Mouse (Mus musculus) heart, postnatal 4 days (tissue): ENCODE measurements around the gene Fry. TPM values are rescaled to one million over a fixed set of nuclear protein-coding genes. Genes with fewer than 3 reads are reported as not detected.
"Not testable (repeated sequence)": the region's sequence is repeated elsewhere in the genome, so short reads cannot be mapped to it uniquely, and the experiment has no call there.

ENCODE experiments used
- DNase-seq: peaks from one replicate; pipeline ENCODE4 v3.0.0; 2021
- total RNA-seq, 2 experiments: library from RNA; stranded (reverse); gene quantifications; 2 replicates each; pipeline ENCODE4 v1.2.3; 2021

Gene Fry
- total RNA-seq, 2 experiments from 2014 or later: 169 to 174 TPM

DNA sequence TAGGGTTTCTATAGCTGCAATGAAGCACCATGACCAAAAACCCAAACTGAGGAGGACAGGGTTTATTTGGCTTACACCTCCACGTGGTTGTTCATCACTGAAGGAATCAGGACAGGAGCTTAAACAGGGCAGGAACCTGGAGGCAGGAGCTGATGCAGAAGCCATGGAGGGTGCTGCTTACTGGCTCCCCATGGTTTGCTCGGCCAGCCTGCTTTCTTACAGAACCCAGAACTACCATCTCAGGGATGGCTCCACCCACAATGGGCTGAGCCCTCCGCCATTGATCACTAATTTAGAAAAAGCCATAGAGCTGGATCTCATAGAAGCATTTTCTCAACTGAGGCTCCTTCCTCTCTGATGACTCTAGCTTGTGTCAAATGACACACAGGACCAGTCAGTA is 346.3 kb downstream of the Fry start:
- DNase-seq: no peak

DNA sequence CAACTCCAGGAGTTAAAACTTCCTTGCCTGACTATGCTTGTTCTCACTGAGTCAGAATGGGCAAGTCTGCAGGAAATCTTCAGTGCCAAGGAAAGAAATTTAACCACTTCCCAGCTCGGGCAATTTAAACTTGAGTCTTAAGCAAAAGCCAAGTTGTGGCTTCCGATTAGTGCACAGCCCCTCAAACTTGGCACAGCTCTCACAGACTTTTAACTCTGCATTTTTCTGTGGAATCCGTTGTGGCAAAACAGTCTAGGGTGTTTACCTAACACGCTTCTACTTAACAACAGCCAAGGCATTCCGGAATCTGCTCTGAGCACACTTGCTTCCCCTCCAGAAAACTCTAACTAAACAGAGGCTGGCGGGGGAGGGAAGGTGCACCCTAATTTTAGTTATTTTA is 346.8 kb downstream of the Fry start:
- DNase-seq: no peak

DNA sequence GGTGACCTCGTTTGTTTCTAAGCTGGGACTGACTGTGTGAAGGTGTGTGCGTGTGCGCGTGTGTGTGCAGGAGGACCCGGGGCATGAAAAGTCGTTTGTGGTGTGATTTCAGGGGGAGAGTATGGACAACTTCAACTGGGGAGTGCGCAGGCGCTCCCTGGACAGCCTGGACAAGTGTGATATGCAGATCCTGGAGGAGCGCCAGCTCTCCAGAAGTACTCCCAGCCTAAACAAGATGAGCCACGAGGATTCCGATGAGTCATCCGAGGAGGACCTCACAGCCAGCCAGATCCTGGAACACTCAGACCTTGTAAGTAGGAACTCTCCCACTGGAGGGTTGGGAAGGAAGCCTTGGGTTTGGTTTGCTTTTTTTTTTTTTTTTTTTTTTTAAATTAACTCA is 347.7 kb downstream of the Fry start:
- peak; percentile 92 for DNase-seq

DNA sequence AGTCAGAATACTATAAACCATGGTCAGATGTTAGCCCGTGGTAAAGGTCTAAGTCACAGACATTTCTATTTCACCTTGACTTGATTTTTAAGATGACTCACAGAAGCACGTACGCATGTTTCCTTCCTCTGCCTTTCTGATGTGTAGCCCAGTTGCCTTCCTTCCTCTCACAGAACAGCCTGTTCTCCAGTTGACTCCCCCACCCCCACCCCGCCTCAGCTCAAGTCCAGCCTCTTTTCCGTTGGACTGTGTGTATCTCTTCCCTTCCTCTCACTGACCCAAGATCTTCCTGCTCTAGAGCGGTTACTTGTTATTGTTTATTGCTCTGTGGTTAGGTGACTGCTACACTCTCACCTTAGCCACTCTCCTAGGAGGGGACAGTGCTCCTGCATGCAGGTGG is 350.0 kb downstream of the Fry start:
- no peak for DNase-seq

DNA sequence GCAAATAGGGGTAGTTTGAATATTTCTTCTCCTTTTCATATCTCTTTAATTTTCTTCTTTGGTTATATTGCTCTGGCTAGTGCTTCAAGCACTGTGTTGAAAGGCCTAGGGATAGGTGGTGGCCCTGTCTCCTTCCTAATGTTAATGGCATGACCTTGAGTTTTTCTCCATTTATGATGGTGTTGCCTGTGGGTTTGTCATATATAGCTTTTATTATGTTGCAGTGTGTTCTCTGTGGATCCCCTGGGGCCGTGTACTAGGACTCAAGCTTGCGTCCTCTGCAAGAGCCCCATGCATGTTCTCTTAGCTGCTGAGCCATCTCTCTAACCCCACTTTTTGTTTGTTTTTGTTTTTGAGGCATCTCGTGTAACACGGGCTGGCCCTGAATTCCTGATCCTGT is 358.9 kb downstream of the Fry start:
- no peak for DNase-seq

DNA sequence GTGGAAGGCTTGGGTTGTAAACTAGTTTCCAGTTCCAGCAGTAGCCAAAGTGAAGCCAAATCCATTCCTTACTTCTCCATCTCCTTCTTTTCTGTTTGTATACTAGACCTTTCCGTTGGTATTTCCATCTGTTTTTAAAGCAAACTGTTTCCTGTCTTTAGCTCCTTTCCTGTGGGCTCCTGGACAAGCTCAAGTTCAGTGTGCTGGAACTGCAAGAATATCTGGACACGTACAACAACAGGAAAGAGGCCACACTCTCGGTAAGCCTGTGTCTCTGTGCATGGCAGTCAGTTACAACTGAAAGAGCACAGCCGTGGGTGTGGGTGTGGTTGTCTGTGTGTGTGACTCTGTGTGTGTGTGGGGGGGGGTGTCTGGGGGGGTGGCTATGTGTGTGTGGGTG is 360.2 kb downstream of the Fry start:
- no peak for DNase-seq

DNA sequence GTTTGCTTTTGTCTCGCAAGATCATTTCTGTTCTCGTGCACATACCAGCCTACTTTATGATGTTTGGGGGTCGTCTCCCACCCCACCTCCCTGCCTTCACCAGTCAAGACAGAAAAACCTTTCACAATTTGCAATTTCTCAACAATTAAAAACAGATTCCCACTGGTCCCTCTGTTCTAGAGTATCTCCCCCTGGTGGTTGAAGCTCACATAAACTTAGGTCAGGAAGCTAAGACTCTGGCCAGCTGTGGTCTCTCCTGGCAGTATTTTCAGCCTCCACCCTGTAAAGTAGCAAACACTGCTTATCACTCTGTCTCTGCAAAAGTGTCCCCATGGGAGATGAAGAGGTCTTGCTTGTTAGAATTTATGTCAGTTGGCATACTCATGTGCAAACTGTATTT is 366.8 kb downstream of the Fry start:
- peak; percentile 56 for DNase-seq

DNA sequence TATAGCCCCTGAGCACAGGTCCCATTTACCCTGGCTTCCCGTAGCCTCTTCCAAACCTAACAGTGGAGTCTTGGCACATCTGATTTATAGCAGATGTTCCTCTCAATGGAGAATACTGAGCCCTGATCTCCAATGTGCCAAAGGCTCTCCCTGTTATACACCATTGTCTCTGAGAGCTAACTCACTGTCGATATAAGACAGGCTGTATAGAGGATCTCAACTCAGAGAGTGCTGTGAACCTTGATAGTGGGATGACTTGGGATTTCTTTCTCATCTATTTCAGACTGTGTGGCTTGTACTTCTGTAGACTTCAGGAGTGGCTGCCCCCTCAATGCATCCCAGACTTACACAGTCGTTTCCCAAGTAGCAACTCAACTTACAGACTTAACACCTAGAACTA is 371.8 kb downstream of the Fry start:
- DNase-seq: no peak

DNA sequence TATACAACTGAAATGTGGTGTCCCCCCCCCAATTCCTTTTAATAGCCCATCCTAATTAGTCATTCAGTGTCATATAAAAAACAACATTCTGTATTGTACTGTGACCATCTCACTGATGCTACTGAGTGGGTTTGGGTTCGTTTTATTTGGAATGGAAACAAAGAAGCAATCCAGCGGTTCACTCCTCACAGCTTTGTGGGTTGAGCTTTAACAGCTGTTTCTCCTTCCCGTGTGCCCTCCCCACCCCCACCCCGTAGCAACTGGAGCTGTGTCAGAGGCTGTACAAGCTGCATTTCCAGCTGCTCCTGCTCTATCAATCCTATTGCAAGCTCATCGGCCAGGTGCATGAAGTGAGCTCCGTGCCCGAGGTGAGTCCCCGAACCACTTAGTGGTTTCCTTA is 372.4 kb downstream of the Fry start:
- no peak for DNase-seq

DNA sequence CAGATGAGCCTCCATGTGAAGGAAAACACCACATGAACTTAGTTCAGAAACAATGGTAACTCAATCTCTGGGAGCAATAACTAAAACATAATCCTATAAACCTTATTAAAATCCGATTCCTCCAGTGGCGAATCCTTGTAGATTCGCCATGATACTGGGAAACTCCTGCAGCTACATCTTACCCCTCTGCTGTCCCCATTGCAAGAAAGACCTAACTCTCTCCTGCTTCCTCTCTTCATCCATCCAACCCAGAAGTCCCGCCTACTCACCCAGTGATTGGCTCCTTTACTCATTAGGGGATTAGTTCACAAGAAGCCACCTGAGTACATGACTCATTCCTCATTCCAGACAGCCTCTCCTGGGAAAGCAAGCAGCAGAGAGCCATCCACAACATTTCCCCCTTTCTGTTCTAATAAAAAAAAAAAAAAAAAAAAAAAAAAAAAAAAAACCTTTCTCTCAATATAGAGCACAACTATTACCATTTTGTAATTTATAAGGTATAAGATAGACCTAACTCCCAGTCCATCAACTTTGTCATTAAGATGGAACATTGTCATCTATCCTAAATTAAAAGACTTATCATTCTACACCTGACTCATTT is 373.2 kb downstream of the Fry start:
- not testable (repeated sequence) for DNase-seq

DNA sequence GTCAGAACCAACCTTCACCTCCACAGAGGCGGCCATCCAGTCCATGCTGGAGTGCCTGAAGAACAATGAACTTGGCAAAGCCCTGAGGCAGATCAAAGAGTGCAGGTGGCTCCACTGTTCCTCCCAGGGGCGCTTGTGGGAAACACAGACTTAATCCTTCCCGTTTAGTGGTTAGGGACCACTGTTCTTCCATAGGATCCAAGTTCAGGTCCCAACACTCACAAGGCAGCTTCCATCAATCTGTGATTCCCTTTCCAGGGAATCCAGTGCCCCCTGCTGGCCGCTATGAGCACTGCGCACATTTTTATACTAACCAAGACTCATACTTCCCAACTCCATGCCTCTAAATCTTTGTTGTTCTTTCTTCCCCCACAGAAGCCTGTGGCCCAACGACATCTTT is 377.3 kb downstream of the Fry start:
- DNase-seq: peak; percentile 57

DNA sequence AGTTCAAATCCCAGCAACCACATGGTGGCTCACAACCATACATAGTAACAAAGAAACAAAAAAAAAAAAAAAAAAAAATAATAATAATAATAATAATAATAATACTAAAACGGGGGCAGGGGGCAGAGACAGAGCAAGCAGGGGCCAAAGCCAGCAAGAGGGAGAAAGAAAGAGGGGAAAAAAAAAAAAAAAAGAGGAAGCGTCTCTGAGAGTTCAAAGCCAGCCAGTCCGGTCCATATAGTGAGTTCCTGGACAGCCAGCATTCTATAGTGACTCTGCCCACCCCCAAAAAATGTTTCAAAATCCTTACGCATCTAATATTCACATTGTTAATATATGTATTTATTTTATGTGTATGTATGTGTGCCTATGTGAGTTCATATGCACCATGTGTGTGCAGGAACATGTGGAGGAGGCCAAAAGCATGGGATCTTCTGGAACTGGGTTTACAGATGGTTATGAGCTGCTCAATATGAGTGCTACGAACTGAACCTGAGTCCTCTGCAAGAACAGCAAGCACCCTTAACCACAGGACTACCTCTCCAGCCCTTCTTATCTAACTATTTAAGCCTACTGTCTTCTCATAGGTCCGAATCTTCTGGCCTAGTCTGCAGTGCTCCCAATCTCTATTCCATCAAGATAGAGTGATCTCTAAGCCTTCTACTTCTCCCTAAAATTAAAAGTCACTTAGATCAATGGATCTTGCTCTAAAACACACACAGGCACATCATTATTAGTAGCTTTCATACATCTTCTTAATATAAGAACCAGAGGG is 392.2 kb downstream of the Fry start:
- no peak for DNase-seq

DNA sequence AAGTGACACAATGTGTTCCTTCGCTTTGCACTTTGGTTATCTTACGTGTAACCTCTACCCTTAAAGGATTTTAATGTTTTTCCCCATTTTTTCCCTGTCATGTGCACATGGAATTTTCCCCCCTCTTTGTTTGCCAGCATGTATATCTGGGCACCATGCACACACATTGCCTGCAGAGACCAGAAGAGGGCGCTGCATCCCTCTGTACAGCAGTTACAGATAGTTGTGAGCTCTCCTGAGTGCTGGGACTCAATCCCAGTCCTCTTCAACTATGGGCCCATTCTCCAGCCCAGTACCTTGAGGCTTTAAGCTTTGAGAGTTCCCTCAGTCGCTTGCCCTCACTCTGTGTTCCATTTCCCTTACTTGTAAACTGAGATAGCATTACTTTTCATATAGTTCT is 394.8 kb downstream of the Fry start:
- DNase-seq: no peak

DNA sequence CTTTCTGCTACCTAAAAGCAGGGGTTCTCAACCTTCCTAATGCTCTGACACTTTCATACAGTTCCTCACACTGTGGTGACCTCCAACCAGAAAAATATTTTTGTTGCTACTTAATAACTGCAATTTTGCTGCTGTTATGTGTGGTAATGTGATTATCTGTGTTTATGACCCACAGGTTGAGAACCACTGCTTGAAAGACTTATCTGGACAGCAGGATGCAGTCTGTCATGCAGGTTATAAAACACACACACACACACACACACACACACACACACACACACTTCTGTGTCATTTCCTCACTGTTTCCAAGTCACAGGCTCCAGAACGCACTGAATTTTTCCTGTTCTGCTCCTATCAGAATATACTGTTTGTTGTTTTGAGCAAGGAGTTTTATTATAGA is 395.6 kb downstream of the Fry start:
- no peak for DNase-seq

DNA sequence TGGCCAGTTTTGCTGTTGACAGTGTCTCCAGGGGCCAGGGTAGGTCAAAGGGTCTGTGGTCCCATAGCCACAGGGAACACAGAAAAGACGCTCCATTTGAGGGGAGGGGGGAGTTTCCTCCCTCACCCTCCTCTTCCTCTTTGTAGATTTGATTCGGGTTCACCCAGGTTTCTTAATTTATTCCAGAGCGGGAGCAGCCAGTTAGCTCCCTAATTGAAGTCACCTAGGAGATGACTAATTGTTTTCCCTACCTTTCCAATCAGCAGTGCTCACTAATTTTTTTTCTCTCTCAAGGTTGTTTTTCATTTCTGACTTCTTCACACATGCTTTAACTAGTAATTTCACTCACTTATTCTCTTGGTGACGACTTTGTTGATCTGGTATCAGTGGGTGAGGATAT is 399.6 kb downstream of the Fry start, which contains the start of gene Zar1l:
Gene Zar1l (minus strand): TSS at position 101 of the 400 bp plus-strand sequence.
- no peak for DNase-seq

DNA sequence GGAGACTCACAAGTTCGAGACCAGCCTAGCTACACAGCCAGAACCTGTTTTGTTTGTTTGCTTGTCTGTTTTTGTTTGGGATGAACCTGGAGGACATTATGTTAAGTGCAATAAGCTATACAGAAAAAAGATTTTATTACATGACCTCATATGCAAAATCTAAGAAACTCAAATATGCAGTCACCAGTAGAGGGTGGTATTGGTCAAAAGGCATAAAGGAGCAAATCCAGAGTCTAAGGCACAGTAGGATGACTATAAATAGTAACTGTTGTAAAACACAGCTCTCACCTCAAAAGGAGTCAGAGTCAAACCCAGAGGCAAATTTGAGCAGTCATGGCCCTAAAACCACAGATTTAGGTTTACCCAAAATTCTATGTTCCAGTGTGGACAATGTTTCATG is 401.1 kb downstream of the Fry start:
- DNase-seq: no peak

DNA sequence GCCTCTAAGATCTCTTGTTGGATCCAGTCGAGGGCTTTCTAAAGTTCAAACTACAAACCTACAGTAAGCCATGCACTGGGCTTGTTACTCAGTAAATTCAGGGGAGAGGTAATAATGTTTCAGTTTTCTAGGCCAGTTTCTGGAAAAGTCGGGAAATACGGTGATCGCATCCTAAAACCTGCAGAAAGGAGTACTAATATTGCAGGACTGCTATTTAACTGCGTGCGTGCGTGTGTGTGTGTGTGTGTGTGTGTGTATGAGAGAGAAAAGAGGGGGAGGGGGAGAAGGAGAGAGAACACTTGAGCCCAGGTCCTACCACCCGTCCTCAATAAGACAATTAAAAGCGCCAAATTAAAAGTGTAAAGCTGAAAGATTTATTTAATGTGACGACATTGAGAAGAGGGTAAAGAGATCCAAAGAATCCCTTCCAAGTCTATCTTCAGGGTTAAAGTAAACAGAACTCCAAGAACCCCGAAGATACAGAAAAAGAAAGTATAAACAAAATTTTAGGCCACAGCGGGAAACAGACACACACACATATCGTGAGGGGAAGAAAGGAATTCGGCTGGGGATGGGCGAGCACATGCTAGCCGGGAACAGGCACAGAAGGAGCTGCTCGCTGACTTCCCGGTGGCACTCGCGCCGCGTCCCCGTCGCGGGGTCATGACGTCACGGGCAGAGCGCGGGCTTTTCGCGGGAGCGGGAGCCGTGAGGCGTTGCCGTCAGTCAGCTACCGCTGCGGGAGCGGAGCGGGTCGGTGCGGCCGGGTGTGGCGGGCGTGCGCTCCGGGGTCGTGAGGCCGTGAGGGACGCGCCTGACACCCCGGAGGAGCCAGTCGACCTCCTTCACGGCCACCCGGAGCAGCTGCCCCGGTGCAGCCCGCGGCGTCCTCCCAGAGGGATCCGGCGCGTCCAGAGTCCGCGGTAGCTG is 403.8 kb downstream of the Fry start, which contains the start of gene Brca2:
Gene Brca2 (plus strand): TSS at position 694 of the 930 bp plus-strand sequence.
- peak; percentile 94 for DNase-seq

DNA sequence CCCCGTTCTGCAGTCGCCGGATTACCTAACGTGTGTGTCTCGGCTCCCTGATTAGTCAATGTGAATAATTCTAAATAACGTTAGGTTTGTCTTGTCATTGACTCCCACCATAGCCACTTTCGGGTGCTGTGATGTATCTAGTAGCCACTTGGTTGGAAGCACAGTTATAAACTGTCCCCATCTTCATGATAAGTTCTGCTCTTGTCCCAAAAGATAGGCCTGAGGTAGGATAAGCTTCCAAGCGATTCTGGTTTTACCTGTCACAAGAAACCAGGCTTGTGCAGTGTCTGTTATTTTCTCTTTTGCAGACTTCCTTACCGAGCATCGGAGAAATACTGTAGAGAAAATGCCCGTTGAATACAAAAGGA is 404.4 kb downstream of the Fry start:
- no peak for DNase-seq

DNA sequence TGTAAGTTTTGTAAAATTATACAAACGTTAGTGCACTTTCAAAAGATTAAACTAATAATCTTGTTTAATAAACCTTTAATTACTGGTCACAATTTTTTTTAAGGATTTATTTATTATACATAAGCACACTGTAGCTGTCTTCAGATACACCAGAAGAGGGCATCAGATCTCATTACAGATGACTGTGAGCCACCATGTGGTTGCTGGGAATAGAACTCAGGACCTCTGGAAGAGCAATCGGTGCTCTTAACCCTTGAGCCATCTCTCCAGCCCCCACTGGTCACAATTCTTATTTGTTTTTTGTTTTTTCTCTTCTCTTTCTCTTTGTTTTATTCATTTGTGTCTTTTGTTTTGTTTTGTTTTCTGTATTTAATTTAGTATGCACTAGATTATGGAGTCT is 406.8 kb downstream of the Fry start:
- no peak for DNase-seq

DNA sequence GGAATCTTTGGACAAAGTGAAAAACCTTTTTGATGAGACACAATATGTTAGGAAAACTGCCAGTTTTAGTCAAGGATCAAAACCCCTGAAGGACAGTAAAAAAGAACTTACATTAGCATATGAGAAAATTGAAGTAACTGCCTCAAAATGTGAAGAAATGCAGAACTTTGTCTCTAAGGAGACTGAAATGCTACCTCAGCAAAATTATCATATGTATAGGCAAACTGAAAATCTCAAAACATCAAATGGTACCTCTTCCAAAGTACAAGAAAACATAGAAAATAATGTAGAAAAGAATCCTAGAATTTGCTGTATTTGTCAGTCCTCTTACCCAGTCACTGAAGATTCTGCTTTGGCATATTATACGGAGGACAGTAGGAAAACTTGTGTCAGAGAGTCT is 422.9 kb downstream of the Fry start:
- DNase-seq: no peak

DNA sequence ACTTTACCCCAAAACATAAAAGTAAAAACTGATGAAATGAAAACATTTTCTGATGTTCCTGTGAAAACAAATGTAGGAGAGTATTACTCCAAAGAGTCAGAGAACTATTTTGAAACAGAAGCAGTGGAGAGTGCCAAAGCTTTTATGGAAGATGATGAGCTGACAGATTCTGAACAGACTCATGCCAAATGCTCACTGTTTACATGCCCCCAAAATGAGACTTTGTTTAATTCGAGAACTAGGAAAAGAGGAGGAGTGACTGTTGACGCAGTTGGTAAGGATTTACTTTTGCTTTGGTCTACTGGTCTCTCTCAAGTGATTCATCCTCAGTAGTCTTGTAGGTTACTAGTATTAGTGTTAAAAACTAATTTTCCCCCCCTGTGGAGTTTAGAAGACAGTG is 424.7 kb downstream of the Fry start:
- DNase-seq: no peak
